Mouse (Mus musculus) G1E (cell line): ENCODE results near the gene Tlr12. TPM values are rescaled to one million over a fixed set of nuclear protein-coding genes. Genes with fewer than 3 reads are reported as not detected.

Experiments used
- ATAC-seq: 2 replicates; pipeline ENCODE4 v1.8.0; 2016; ENCODE audit warnings: mild to moderate bottlenecking; ENCODE audit not compliant: insufficient number of reproducible peaks, poor library complexity, low FRiP score, severe bottlenecking; ENCODE audit errors: extremely low read depth
- DNase-seq: peaks from one replicate; pipeline ENCODE4 v3.0.0; 2012; ENCODE audit warnings: low spot score
- H3K27me3 ChIP-seq: 2 replicates; pipeline ENCODE4 v1.6.1; 2012; ENCODE audit warnings: mild to moderate bottlenecking, low read length, inconsistent platforms; ENCODE audit not compliant: insufficient read depth
- H3K36me3 ChIP-seq: replicated peaks from 2 replicates; pipeline ENCODE3; 2012; ENCODE audit warnings: mild to moderate bottlenecking, inconsistent platforms
- H3K4me1 ChIP-seq: 2 replicates; pipeline ENCODE4 v1.6.1; 2012; ENCODE audit warnings: low read depth, low read length, inconsistent platforms, mixed read lengths; ENCODE audit not compliant: insufficient read depth
- H3K4me3 ChIP-seq: 2 replicates; pipeline ENCODE4 v1.5.1; 2012; ENCODE audit warnings: low read depth, mild to moderate bottlenecking, inconsistent platforms, low read length, moderate library complexity, mixed read lengths
- H3K9me3 ChIP-seq: replicated peaks from 2 replicates; pipeline ENCODE4 v1.6.1; 2012; ENCODE audit warnings: inconsistent platforms
- CTCF ChIP-seq: IDR thresholded peaks from 2 replicates; pipeline ENCODE4 v1.5.1; 2012; ENCODE audit warnings: low read depth, low read length, inconsistent platforms, mixed read lengths
- GATA1 ChIP-seq: IDR thresholded peaks from 2 replicates; pipeline ENCODE4 v1.6.1; 2012; ENCODE audit warnings: borderline replicate concordance, low read length, inconsistent platforms, mixed read lengths
- GATA2 ChIP-seq: IDR thresholded peaks from 2 replicates; pipeline ENCODE4 v1.6.1; 2012; ENCODE audit warnings: low read depth, low read length, inconsistent platforms, borderline replicate concordance
- POLR2AphosphoS5 ChIP-seq: IDR thresholded peaks from 2 replicates; pipeline ENCODE4 v1.6.1; 2012; ENCODE audit warnings: low read depth, low read length, inconsistent platforms; ENCODE audit not compliant: insufficient replicate concordance
- TAL1 ChIP-seq: conservative IDR thresholded peaks from 2 replicates; pipeline ENCODE4 v1.6.1; 2012; ENCODE audit warnings: low read depth, low read length, inconsistent platforms, mixed read lengths
- polyA plus RNA-seq: library from polyadenylated mRNA; stranded (reverse); fragments of >175 nt; gene quantifications from 2 replicates; pipeline ENCODE4 v1.2.3, GENCODE M21; 2012
- total RNA-seq, 2 experiments: library from RNA; stranded (forward) in 1 of 2; stranded (reverse) in 1 of 2; fragments of 200-1000 nt in 1 of 2; fragments of >200 nt in 1 of 2; fragmentation: Nextera tagmentation in 1 of 2; gene quantifications; 2 replicates each; pipeline ENCODE4 v1.2.3; 2014 to 2017

The Tlr12 gene
- total and polyA plus RNA-seq, 3 experiments = not detected

DNA sequence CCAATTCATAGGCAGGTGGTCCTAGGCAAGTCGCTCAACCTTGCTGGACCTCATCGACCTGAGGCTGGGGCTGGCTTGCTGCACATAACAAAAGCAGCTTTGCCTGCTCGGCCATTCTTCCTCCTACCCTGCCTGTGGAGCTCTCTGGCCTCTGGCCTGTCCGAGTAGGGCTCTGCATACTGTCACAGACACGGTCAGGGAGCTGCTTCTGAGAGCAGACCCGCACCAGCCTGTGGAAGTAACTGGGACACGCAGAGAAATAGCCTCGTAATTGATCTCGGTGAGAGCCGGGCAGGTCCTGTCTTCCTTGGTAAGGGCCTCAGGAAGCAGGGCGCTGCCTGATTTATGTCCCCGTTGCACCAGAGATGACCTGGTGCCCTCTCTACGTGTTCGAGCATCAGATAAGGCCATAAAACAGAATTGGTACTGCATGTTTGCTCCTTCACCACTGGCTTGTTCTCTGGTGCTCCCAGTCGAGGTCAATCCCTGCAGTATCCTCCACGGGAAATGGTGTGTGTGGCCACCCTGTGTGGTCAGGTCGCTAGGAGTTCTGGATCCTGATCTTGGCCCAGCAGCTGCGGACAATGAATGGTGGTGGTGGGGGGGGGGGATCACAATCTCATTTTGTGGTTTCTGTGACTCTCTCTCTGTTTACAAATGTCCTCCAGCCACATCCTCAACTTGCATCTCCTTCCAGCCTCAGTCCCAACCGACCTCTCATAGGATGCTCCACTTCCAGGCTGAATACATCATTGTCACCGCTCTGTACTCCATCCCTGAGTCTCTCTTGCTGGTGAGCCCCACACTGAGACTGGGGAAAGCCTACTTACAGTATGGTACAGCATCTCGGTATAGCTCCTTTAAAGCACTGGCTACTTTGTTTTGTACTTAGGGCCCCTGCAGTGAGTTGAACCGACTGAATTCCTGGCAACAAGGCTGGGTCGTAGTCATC lies 23.6 kb upstream of the Tlr12 start:
- no peaks in the 10 kb centered on the region for H3K4me1 ChIP-seq
- H3K27me3 ChIP-seq = no peaks in the 10 kb centered on the region
- no peak for ATAC-seq
- DNase-seq = no peak
- TF ChIP-seq TAL1 = no peak
- H3K9me3 ChIP-seq = no peaks in the 10 kb centered on the region
- H3K4me3 ChIP-seq = no peak overlapping the region
- no peaks in the 10 kb centered on the region for H3K36me3 ChIP-seq

DNA sequence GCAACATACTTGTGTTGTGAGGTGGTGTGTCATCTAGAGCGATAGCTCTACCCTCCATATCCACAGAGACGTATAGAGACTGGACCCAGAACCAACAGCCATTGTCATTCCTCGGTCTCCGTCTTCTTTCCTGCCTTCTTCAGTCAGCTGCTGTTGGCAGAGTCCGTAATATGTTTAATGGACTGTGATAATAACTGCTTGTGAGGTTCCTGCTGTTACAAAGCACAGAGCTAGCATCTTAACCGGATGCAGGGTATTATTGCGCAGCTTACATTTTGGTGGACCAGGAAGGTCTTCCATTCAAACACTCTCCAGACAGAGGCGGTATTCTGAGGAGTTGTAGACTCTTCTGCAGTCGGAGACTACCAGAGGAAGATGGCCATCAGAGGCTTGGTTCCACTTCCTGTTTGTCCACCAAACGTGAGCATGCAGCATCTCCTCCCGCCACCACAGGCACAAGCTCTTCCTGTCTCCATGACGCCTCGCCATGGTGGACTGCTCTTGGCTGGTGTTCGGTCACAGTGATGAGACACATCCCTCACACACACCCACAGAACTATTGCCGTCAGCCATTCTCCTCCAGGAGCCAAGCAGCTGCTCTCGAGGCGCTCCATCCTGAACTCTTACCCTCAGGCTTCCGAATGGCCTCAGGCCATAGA lies 20.0 kb upstream of the Tlr12 start:
- H3K4me3 ChIP-seq = no peak overlapping the region
- H3K36me3 ChIP-seq = no peaks in the 10 kb centered on the region
- DNase-seq (no peak), ATAC-seq (no peak)
- TF ChIP-seq POLR2AphosphoS5 (no peak), GATA1 (no peak), TAL1 (no peak), GATA2 (no peak), CTCF (no peak)
- H3K9me3 ChIP-seq = no peaks in the 10 kb centered on the region
- no peaks in the 10 kb centered on the region for H3K27me3 ChIP-seq
- H3K4me1 ChIP-seq = no peaks in the 10 kb centered on the region

DNA sequence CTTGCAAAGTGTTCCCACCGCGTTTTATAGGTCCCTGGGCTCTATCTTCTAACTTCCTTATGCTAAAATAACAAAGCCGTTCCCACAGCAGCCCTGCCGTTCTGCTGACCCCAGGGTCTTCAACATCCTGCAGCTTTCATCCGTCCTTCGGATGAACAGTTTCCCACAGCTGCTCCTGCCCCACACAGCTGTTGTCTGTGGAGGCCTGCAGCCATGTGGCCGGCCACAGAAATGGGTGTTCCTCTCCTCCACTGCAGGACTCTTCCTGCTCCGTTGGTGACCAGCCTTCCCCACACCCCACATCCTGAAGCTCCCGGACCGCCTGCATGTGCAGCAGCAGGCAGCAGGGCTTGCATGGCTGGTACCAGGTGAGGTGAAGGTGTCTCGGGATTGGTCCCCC lies 18.8 kb upstream of the Tlr12 start:
- no peak overlapping the region for H3K4me3 ChIP-seq
- H3K36me3 ChIP-seq = no peaks in the 10 kb centered on the region
- ATAC-seq (no peak), DNase-seq (no peak)
- no peaks in the 10 kb centered on the region for H3K4me1 ChIP-seq
- H3K27me3 ChIP-seq = no peaks in the 10 kb centered on the region
- H3K9me3 ChIP-seq = no peaks in the 10 kb centered on the region
- no peak for TF ChIP-seq CTCF
- TF ChIP-seq POLR2AphosphoS5 = no peak
- no peak for TF ChIP-seq GATA2
- TF ChIP-seq TAL1 = no peak
- no peak for TF ChIP-seq GATA1

DNA sequence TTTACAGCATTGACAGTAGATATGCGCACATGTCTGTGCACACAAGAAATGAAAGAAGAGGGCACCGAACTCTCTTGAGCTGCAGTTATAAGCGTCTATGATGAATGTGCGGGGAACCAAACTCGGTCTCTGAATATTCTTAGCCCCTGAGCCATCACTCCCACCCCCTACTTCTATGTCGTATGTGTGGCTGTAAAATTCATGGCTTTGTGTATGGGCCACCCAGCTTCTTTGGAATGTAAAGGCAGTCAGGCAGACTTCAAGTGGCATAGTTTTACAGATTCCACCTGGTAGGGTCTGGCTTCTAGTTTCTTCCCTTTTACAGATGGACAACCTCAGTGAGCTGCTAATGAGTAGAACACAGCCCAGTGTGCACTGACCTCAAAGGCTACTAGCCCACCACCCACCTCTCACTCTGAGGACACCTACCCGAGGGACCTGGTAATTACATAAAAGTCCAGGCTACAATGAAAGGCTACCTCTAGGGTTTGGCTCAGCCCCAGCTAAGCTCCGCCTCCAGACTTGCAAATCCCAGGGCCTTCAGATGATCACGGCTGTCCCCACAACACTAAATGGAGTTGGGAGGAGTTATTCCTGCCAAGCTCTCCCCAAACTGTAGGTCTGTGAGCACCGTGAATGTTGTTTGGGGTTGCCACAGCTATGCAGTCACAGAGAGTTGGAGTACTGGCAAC lies 17.6 kb upstream of the Tlr12 start:
- no peak for ATAC-seq
- H3K27me3 ChIP-seq = no peaks in the 10 kb centered on the region
- H3K4me3 ChIP-seq = no peak overlapping the region
- no peaks in the 10 kb centered on the region for H3K36me3 ChIP-seq
- H3K4me1 ChIP-seq = no peaks in the 10 kb centered on the region
- DNase-seq = no peak
- H3K9me3 ChIP-seq = no peaks in the 10 kb centered on the region
- no peak for TF ChIP-seq CTCF

DNA sequence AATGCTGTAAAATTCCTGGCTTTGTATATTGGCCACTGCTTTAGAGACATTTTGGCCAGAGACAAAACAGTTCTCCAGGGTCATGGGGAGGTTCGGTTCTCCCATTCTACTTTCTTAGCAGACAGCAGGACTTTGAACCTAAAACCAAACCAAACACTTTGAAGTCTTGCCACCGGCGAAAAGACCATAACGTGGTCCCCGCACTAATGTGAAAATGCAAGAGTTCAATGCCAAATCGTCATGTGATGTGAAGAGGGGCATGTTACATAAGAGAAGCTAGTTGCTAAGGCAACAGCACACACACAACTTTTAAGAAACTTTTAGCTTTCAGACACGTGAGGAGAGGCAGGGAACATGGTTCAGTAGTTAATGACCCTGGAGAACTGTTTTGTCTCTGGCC lies 17.0 kb upstream of the Tlr12 start:
- Histone ChIP-seq H3K27me3 (no peaks in the 10 kb centered on the region), H3K36me3 (no peaks in the 10 kb centered on the region), H3K4me1 (no peaks in the 10 kb centered on the region), H3K9me3 (no peaks in the 10 kb centered on the region), H3K4me3 (no peak overlapping the region)
- DNase-seq = no peak
- TF ChIP-seq CTCF (no peak), GATA1 (no peak), TAL1 (no peak), POLR2AphosphoS5 (no peak), GATA2 (no peak)
- ATAC-seq = no peak

DNA sequence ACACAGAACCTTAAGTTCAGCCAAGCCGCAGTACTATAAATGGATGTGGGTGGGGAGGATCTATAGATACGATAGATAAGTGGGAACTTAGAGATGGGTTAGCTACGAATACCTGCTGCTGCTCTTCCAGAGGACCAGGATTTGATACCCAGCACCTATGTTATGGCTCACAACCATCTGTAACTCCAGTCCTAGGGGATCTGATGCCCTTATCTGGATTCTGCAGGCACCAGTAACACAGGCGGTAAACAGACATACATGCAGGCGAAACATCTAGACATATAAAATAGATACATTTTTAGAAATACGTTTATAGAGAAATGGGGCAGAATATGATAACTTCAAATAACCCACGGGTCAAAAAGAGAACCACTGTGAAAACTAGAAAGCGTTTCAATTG lies 2.7 kb upstream of the Tlr12 start:
- Histone ChIP-seq H3K36me3 (no peaks in the 10 kb centered on the region), H3K4me3 (no peak overlapping the region), H3K27me3 (peaks cover 3% of the 10 kb centered on the region; the same call in 1 of the 2 replicates), H3K4me1 (no peaks in the 10 kb centered on the region), H3K9me3 (no peaks in the 10 kb centered on the region; the same call in 1 of the 2 replicates)
- TF ChIP-seq GATA1 = no peak
- TF ChIP-seq CTCF = no peak
- TF ChIP-seq POLR2AphosphoS5 = no peak
- TF ChIP-seq GATA2 = no peak
- TF ChIP-seq TAL1 = no peak
- no peak for ATAC-seq
- DNase-seq = no peak
